Mouse (Mus musculus): Measurements from ENCODE around the gene 2210016F16Rik.
A peak's percentile ranks its signal among the peaks of the same experiment; 100 is the strongest.
"Not testable (repeated sequence)": the region's sequence is repeated elsewhere in the genome, so short reads cannot be mapped to it uniquely, and the experiment has no call there.

Gene 2210016F16Rik

DNA sequence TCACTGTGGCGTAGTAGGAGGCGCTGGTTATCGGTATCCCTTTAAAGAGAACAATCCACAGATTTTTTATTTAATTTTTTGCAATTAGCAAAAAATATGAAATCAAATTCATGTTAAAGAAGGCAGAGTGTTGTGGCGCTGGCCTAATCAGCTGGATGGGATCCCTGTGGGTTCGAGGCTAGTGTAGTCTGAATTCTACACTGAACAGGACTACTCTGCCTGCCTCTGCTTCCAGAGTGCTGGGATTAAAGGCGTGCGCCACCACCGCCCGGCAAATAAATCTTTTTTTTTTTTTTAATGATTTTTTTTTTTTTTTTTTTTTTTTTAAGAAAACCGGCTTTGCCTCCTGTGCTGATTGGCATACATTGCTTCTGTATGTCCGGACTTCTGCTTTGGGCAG is 654 bp downstream of the 2210016F16Rik start:
- DNase-seq (ENCODE audit: extremely low read depth, low read depth, low spot score), result no peak

DNA sequence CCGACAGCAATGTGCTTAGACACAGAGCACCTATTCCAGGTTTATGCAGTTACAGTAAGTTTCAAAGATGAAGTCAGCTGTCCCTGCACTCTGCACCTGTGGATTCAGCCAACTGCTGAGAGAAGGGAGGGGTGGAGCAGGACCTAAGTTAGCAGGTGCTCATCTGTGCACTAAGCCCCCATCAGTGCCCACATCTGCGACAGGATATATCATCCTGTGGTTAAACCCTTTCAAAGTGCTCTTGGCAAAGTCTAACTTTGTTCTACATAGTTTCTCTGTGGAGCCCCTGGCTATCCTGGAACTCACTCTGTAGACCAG is 11.9 kb downstream of the 2210016F16Rik start:
- no peak for DNase-seq (ENCODE audit: extremely low read depth, low read depth, low spot score)

DNA sequence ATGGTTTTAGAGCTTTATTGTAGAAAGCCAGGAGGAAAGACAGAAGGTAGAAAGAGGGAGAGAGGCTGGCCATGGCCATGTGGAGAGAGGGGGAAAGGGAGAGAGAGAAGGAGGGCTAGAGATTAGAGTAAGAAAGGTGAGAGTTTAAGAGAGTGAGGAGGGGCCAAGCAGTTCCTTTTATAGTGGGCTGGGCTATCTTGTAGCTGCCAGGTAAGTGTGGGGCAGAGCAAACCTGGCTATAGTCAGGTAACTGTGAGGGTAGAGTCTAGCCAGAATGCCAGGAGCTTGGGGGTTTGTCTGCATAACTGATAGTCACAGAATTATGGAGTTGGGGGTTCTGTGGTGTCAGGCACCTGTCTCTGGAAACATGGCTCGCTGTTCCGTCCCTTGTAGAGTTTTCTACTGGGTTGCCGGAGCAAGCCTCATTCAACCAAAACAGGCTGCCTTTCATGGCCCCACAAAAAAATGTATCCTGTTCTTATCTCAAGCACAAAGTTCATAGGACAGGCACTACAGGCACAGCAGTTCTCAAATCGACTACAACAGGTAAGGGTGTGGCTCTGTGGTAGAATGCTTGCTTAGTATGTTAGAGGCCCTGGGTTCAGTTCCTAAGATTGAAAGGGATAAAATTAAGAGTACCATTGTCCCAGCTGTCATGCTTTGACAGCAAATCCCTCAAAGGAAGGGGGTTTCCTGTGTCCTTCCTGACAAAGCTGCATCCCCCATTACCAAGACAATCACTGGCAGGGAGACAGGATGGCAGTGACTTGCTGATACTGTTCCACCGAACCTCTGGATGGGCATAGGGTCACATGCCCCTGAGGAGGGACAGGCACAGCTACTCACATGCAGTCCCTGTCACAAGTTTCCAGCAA is 12.5 kb downstream of the 2210016F16Rik start:
- DNase-seq (ENCODE audit: extremely low read depth, low read depth, low spot score), result no peak

DNA sequence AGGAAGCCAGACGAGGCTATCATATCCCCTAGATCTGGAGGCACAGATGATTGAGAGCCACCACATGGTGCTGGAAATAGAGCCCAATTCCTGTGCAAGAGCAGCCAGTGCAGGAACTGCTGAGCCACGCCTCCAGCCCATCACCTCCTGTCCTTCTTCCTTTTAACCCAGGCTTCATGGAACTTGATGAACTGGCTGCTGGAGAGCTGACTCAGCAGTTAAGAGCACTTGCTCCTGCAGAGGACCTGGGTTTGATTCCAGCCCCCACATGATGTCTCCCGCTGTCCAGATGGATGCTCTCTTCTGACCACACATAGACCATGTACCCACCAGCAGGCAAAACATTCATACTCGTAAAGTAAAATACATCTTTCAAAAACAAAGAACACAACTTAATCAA is 16.2 kb downstream of the 2210016F16Rik start:
- no peak for DNase-seq (ENCODE audit: extremely low read depth, low read depth, low spot score)

DNA sequence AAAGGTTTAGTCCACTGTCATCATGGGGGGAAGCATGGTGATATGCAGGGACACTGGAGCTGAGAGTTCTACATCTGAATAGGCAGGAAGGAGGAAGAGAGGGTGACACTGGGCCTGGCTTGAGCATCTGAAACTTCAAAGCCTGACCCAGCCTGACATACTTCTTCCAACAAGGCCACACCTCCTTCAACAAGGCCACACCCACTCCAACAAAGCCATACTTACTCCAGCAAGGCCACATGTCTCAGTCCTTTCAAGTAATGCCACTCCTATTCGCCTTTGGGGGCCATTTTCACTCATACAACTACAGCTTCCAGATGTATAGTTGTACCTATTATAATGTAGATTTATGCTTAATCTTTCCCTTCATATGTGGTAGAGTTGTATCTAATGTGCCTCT is 17.4 kb downstream of the 2210016F16Rik start:
- DNase-seq (ENCODE audit: extremely low read depth, low read depth, low spot score), result no peak

DNA sequence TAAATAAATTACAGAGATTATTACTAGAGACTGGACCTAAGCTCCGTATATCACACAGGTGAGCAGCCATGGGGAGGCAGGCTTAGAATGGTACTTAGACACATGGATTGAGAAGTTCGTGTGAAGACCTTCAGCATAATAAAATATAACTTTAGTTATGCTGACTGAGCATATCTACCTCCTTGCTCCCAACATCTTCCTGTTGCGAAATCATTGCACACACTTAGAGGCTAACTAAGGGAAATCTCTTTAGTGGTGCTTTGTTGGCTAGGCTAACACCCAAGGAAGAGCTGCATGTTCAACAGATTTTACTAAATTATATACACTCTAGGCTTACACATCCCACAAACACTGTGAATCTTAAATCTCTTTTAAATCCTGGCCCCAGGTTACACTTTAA is 18.7 kb downstream of the 2210016F16Rik start:
- DNase-seq (ENCODE audit: extremely low read depth, low read depth, low spot score), result no peak

DNA sequence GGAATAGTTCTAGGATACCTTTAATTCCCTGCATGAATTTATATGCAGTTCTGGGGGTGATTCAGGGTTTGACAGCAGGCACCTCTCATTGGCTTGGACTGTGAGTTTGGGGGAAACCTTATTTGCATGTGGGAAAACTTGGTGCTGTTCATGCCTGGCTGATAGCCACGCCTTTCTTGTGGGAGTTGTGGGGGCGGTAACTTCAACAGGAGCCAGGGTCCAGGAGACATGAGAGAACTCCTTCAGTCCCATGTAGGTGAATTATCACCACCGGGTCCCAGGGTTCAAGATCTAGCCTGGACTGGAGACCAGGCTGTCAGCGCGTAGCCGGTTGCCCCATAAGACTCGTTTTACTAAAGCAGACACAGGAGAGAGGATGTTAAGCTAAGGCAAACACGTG is 19.8 kb downstream of the 2210016F16Rik start:
- DNase-seq (ENCODE audit: extremely low read depth, low read depth, low spot score), result not testable (repeated sequence)

DNA sequence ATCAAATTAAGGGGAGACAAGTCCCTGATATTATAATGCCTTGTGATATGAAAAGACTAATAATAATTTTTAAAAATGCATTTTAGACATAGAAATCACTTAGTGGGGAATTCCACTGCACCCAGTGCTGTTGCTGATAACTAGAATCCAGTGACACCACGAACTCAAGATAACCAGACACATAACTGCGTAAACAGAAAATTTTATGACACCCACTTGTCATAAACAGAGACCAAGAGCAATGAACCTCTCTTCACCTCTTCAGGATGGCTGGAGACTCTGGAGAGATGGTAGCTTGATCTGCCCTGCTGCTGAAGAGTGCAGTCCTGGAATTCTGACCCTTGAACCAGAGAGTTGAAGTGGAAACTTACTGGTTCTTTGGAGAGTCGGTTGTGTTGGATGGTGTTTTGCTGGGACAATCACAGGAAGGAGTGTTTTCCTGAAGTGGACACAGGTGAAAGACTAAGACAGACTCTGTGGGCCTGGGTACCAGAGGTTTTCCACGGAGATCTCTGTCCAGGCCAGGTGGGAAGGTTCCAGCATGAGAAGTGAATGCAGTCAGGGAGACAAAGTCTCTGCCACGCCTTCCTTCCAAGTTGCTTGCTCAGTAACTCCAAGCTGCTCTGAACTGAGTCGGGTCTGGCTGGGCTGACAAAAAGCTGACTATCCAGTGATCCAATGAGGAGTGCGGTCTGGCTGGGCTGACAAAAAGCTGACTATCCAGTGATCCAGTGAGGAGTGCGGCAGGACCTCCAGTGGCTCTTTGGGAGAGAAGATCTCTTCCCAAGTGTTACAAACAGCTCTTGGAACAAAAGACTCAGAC is 20.5 kb downstream of the 2210016F16Rik start:
- no peak for DNase-seq (ENCODE audit: extremely low read depth, low read depth, low spot score)

DNA sequence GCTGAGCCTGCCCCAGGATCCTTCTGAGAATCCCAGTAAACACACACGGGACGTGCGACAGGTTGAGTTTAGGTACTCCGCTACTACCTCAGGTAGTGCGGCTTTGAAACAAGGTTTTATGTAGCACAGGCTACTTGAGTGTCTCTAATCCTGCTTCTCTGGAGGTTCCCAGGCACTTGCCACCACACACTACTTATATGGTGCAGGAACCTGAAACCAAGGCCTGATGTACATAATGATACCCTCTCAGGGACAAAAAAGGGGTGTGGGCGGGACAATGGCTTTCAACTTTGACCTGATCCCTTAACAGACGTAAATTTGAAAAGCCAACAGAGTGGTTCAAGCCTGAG is 25.7 kb downstream of the 2210016F16Rik start:
- DNase-seq (ENCODE audit: extremely low read depth, low read depth, low spot score), result no peak

DNA sequence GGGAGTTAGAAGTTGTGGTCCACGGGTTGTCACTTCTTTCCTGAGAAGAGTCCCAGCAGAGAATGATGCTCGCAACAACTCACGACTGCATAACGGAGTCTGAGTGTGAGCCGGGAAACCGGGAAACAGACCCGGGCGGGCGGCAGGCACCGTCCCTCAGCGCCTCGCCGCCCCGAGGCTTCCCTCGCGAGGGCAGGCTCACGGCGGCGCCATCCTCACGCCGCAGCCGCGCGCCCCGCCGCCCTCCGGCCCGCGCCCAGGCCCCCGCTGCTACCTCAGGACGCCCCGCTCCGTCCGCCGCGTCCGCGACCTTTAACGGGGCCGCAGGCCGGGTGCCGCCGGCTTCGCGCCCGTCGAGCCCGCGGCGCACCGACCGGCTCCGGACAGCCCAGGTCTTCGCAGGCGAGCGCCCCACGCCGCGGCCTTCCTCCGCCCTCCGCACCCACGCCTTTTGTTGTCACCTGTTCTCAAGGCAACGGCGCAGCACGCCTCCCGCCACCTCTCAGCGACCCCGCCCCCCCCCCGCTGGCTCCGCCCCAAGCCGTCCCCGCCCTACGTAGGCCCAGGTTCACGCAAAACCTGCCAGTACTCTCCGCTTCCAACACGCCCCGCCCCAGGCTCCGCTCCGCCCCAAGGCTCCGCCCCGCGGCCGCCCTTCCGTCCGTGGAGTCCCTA is 26.3 kb downstream of the 2210016F16Rik start, which contains the start of gene Kif27:
Gene Kif27, minus strand, starts transcription at position 494 of the 675 bp plus-strand sequence.
- peak; percentile 14 for DNase-seq (ENCODE audit: extremely low read depth, low read depth, low spot score)

DNA sequence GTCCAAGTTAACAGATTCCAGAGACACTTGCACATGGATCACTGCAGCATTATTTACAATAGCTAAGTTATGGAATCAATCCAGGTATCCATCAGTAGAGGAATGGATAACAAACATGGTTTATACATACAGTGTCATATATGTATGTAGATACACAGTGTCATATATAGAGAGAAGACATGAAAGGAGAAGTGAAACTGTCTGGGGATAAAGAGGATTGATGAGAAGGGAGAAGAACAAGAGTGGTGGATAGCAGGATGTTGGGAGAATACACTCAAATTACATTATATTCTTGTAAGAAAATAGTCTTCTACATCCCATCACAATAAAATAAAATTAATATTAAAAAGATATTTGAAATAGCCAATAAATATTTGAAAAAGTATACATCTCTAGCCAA is 32.0 kb downstream of the 2210016F16Rik start:
- DNase-seq (ENCODE audit: extremely low read depth, low read depth, low spot score), result no peak

DNA sequence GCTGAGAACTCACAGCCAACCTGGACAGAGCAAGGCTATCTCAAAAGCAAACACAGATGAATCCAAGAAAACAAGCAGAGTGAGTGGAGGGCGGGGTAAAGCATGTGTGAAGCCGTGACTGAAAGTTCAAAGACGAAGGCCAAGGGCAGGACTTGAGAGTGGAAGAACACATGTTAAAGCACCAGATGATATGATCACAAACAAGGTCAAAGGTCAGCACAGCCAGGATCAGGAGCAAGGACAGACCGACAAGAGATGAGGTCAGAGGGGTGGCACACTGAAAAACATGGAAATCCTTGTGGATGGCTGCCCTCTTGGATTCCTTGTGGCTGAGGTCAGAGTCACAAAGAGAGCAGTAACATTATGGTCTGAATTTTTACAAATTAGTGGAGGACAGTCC is 34.4 kb downstream of the 2210016F16Rik start:
- DNase-seq (ENCODE audit: extremely low read depth, low read depth, low spot score), result no peak

DNA sequence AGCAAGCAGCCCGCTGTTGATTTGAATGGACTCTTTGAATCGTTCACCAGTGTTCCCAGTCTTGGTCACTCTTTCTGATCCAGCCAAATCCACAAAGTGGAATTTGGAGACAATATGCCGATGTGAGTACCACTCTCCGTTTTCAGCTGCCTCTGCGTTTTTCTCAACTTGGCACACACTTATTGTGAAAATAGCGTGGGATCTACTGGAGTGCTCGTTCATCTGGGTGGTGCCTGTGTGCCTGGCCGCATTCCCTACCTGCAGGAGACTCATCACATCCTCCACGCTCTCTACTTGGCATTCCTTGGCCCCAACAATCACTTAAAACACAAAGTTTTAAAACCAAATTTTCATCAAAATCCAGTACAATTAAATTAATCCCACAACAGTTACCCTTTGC is 40.5 kb downstream of the 2210016F16Rik start:
- no peak for DNase-seq (ENCODE audit: extremely low read depth, low read depth, low spot score)

DNA sequence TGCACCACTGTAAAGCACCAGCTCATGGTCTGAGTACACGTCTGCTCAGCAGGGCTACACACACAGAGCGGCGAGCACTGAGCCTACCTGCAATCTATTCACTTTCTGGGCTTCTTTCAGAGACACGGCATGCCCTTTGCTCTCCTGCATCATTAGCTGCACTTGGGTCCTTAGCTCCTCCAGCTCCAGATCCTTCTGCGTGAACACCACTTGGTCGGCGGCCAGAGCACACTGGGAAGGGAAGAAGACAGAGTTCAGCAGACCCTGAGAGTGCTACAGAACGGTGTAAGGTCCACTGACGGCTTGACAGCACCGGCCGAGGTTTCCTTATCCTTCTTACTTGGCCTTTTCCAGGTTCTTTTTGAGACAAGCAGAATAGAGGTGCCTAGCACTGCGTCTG is 47.6 kb downstream of the 2210016F16Rik start:
- DNase-seq (ENCODE audit: extremely low read depth, low read depth, low spot score), result no peak

DNA sequence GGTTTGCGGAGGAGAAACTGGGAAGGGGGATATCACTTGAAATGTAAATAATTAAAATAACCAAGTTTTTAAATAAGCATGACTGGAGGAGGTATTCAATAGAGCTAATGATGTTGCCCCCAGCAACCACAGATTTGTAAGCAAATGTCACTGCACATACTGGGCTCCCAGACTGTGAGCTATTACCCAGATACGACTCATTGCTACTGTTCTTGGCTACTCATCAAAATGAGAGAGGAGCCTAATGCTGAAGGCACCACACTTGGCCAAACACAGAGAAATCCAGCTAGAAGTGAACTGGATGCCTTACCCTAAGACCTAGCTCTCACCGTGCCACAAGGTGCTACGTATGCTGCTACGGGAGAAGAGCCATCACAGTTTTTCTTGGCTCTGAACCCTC is 50.9 kb downstream of the 2210016F16Rik start:
- no peak for DNase-seq (ENCODE audit: extremely low read depth, low read depth, low spot score)
